Mouse (Mus musculus) layer of hippocampus, postnatal 36 days (tissue): ENCODE results near the gene 6430548M08Rik. TPM values are rescaled to one million over a fixed set of nuclear protein-coding genes. Genes with fewer than 3 reads are reported as not detected.
A peak's percentile ranks its signal among the peaks of the same experiment; 100 is the strongest.

Experiments
- DNase-seq, 2 experiments: peaks; one replicate each; pipeline ENCODE4 v3.0.0; 2022
- total RNA-seq, 2 experiments: library from RNA; stranded (reverse); gene quantifications; 2 replicates each; pipeline ENCODE4 v1.2.3; 2021

The 6430548M08Rik gene
- total RNA-seq, 2 experiments from 2014 or later = 151 to 168 TPM

DNA sequence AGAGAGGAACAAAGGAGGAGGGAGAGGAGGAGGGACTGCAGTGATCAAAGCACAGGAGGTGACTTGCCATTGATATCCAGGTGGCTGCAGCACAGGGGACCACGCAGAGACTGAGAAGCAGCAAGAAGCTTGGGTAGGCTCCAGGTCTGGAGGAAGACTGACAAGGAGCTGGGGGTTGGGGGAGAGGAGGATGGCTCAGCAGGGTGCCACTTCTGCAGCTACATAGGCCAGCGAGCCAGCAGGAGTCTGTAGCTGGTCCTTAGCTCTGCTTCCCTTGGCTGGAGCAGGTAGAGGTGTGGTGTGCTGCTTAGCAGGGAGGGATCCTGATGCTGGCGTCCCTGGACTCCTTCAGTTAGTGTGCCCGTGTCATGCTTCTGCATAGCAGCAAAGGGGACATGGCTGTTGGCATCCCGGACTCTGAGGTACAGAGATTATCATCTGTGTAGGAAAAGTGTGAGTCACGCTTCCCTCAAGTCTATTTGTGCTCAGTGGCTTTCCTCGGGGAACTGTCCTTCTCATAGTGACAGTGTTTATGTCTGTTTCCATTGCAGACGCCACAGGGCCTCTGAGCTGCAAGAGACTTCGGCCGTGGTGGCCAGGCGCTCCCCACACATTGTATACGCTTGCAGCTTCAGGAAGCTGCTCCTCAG lies 30.8 kb downstream of the 6430548M08Rik start:
- DNase-seq = no peak

DNA sequence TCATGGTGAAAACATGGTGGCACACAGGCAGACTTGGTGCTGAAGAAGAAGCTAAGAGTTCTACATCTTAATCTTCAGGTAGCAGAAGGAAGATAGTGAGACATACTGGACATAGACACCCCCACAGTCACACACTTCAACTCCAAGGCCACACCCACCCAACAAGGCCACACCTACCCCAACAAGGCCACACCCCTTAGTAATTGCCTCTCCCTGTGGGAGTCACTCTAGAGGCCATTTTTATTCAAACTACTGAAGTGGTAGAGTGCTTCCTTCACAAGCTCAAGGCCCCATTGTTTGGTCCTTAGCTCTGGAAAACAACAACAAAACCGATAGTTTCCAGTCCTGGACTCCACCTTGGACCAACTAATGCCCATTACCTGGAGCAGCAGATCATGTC lies 32.1 kb downstream of the 6430548M08Rik start:
- no peak for DNase-seq

DNA sequence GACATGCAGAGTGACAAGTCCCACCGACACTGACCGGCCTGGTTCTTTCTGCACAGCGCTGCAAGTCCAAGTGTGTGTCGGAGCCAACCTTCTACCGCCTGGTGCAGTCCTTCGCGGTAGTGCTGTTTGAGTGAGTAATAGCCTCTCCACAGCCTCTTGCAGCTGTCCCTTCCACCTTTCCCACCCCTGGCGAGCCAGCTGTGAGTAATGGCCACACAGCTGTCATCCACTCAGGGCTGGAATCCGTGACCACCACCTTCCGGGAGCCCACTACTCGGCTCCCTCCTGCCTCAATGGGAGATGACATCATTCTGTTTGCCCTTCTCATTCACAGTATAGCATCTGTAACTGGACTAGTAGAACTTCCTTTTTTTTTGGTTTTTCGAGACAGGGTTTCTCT lies 36.1 kb downstream of the 6430548M08Rik start:
- DNase-seq = no peak

DNA sequence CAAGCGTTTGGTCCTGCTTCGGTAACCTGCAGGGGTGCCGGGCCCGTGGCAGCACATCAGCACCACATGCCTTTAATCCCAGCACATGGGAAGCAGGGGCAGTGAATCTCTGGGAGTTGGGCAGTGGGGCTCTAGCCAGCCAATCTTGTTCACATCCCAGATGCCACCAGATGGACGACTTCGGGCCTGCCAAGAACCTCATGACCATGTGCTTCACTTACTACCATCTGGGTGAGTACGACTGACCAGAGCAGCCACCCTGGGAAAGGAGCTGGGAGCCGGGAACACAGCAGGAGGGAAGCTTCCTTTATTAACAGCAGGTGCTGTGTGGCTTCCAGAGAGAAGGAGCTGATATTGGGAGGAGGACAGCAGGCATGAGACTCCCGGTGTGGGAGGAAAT lies 37.2 kb downstream of the 6430548M08Rik start:
- no peak for DNase-seq

DNA sequence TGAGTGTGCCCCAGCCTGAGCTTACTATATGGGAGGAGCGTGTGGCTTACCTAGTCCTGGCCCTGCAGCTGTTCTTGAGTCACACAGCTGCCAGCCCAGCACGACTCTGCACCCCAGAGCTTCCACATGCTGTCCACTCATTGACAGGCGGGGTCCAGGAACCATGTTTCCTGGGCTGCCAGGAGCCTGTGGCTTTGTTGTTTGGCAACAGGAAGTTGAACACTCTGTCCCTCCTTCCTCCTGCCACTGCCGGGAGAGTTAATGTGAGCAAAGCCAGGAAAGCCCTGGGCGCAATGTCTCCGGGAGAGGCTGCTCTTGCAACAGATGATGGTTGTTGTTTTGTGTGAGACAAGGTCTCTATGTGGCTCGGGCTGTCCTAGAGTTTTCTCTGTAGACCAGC lies 38.7 kb downstream of the 6430548M08Rik start:
- no peak for DNase-seq

DNA sequence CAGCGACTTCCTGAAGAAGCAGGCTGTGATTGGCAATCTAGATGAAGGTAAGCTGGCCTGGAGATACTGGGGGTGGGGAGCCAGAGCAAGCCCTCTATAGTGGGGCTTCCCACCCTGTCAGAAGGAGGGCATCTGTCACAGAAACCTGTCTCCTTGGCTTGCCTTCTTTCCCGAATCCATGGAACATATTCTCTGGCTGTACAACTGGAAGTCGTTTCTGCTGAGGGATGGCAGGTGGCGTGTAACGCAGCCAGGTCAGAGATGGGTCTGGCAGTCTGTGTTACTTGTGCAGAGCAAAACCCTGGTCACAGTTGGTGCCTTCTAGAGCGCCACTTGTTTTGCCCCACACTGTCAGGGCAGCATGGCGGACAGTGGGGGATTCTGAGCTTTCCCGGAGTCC lies 46.4 kb downstream of the 6430548M08Rik start:
- DNase-seq = no peak

DNA sequence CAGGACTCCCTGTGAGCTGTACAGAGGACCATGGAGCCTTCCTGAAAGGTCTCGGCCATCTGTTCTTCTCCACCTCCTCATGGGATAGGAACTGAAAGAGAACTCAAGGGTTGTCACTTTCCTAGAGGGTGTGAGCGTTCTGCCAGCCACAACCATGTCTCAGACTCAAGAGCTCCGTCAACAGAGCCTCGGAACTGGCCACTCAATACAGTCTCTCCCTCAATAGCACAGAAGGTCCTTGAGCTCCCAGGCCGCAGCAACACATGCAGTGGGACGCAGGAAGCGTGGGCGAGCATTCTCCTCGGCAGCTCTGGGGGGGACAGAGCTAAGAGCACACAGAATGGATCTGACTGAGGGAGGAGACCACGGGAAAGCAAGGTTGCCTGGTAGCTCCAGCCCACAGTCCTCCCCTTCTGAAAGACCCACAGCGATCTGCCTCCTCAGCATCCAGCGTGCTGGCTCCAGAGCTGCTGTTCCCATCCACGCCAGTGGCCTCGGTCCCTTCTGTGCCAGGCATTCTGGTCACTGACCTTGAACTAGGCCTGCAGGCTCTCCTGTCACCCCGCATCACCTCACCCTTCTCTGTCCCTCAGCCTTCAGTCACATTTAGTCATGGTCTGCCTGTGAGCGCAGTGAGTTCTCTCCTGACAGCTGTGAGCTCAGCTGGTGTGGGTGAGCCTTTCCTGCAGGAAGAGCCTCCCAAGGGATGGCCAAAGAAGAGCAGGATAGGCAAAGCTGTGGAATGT lies 47.9 kb downstream of the 6430548M08Rik start:
- no peak for DNase-seq

DNA sequence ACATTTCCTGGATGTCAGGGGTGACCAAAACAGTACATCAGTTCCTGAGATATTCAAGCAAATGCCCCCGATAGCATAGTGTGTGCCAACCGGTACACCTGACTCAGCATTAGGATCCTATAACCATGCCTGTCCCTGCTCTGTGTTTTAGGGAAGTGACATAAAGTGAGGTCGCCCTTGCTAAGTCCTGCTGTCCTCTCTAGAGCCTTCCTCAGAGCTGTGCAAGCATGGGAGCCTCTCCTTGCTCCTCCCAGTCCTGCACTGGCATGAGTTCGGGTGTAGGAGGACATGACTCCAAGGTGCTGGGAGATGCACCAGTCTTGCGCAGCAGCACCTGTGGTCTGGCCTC lies 48.4 kb downstream of the 6430548M08Rik start:
- DNase-seq = no peak

DNA sequence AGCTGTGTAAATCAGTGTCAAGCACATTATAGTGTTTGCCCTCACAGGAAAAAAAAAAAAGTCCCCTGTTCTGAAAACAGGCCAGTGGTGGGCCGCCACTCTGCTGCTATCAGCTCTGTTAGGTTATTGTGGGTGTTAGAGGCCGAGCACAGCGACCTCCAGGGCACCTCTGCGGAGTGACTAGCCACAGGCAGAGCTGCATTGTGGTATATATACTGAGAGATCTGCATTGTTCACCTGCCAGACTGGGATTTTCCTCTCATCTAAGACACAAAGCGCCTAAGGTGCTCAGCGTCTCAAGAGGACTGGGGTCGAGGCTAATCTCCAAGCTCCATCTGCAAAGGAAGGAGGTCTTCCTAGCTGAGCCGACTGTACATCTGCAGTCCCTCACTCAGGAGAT lies 49.4 kb downstream of the 6430548M08Rik start:
- no peak for DNase-seq

DNA sequence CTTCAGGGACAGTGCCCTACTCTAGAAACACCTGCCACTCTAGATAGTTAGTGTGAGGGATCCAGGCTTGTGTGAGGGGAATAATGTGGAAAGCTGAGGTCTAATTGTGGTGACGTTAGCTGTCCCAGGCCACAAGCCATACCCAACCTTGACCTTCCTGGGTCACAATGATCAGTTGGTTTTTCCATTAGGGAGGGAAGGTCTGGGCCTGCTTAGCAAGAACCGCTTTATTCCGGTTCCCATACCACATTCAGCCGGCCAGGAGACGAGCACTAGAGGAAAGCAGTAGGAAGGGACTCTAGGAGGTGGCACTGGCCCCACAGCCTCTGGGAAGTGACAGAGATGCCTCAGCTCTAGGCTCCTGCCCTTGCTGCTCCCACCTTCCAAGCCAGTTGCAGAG lies 50.1 kb downstream of the 6430548M08Rik start:
- DNase-seq = no peak

DNA sequence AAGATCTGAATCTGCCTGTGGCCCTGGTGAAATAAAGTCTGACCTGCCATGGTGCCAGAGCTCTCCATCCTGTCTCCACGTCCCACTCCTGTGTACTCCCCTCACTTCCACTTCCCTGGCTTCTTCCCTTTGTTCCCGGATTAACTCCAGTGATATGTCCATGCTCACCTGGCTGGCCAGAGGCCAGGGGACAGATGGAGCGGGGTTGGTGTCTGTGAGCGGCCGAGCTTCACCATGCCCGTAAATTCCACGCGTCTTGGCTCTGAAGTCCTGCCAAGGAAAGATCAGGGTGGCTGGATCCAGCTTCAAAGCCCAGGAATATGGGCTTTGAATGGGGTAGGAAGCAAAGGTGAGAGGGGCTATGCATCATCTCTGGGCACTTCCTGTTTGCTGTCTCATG lies 53.2 kb downstream of the 6430548M08Rik start:
- DNase-seq = no peak

DNA sequence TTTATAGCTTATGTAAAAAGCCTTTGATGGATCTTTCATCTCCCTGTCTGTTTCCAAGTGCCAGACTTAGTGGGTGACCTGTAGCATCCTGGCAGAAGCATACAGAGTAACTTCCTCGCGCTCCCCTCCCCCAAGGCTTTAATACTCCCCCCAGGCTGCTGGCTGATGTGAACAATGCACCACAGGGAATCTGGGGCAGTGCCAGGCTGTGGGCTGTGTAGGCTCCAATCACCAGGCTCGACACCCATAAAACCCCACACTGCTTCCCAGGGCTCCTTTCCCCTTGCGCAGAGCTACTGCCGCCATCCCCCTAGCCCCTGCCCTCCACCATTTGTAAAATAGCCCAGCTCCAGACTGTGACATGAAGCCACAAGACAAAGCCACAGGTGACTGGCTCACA lies 53.9 kb downstream of the 6430548M08Rik start:
- peak; percentile 64 to 66 for DNase-seq

DNA sequence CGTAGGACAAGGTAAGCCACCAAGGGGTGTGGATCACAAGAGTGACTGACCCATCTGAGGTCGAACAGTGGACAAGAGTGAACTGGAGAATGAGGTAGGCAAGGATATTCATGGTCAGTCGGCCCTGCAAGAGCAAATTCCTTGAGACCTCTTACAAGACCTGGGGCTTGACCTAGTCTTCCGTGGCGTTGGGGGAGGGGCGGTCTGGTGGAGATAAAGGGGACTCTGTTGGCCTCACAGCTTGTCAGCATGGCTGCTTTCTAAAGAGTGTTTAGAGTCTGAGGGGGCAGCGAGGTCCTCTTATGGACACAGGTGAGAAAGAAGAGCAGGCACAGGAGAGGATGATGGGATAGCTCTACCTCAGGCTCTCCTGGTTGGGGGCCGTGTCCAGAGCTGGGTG lies 55.2 kb downstream of the 6430548M08Rik start:
- DNase-seq = no peak

DNA sequence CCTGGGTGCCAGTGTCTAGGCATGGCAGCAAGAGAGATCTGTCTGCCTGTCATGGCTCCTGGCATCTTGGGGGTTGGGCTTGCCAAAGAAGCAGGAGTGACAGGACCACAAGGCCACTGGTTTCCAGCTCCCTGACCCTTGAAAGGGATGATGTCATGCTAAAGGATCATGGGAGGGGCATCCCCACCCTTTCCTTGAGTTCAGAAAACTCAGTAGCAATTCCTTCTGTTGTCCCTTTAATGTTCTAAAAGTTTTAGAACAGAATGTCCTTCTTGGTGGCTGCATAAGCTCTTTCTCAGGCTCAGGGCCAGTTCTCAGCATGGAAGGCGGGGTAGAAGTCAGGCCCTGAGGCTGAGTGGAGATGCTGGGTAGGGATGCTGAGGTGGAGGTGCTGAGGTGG lies 59.2 kb downstream of the 6430548M08Rik start:
- no peak for DNase-seq

DNA sequence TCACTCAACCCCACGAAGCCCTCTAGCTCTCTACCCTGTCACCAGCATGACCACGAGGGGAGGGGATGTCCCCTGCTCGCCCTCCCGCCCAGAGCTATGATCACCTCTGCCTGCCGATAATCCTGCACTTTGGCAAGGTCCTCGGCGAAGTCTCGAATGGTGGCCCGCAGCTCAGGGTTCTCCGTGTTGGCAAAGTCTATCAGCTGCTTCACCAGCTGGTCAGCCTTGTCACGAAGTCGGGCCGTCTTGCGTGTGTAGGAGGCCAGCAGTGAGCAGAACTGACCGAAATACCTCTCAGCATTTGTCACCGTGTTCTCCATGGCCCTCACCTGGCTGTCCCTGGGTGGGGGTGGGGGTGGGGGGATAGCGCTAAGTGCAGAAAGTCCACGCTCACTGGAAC lies 60.7 kb downstream of the 6430548M08Rik start:
- no peak for DNase-seq

DNA sequence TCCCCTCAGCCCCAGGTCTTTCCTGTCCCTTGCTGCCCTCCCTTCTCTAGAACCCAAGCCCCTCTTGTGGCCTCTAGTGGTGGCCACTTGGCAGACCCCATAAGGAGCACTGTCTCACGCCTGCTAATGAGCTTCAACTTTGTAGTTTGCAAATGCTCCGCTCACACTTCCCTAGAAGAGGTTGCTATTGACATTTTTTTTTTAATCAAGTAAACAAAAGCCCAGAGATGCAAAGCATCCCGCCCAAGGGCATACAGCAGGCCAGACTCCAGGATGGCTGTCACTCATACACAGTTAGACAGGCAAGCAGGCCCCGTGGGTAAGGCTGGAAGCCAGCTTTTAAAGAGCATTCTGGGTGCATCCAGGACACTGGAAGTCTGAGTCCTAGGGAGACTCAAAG lies 62.7 kb downstream of the 6430548M08Rik start:
- no peak for DNase-seq

DNA sequence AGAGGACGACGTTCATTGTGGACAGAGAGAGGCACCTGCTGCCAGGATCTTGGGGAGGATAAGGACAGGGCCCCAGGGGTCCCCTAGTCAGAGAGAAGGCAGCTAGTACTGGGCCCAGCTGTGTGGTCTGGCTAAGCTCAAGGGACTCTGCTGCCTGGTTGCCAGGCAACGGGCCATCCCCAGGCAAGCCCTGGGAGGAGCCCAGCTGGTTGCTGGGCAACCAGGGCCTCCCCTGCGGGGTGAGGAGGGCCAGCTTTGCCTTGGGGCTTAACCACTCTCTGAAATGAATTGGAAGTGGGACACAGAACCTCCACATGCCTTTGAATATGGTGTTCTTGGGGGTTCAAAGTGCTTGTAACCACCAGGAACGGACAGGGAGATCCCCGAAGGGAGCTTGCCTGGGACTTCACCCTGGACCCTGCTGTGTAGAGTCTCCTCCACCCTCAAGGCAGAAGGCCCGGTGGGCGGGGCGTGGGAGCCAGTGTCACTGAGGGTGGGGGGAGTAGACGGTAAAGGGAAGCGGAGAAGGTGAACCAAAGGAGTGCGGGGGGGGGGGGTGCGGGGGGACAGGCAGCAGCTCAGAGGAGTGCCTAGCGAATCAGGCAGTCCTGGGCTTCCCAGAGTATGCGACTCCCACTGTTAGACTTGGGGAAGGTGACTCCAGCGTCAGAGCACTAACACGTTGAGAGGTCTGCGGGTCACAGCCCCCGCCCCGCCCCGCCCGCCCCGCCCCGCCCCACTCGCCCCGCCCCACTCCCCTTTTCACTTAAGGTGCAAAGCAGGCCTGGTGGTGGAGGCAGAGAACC lies 63.6 kb downstream of the 6430548M08Rik start, which contains the start of gene Fam92b:
Gene Fam92b (minus strand): TSS at position 149 of the 806 bp plus-strand sequence.
- peak; percentile 49 to 73 for DNase-seq

DNA sequence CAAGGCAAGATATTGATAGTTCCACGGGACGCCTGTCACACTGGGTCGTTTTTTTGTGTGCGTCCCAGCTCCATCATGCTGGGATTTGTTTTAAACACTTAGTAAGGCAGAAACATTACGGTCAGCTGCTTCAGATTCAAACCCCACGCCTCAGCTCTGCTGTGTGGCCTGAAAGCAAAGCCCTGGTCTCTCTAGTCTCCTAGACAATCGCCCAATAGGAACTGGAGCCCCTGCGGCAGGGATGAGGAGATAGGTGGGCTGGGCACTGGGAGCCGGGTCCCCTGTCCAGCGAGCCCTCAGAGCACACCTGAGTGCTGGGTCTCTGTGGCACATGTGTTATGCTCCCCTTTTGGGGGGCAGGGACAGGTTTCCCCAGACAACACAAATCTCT lies 64.2 kb downstream of the 6430548M08Rik start:
- no peak for DNase-seq

DNA sequence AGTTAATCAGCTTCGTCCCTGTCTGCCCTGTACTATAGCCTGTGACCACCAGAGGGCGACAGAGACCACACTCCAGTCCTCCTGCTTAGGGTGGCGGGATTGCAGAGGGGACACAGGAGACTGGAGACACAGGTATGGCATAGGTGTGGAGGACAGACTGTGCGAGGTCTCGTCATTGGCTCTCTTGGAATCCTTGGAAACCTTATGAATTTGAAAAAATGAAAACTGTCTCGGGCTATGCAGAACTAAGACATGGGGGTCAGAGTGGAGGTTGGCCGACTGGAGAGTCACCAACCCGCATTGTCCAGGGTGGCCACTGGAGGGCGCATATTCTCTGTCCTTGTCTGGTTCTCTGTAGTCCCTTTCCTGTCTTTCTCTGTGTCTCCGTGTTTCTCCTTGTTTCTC lies 65.1 kb downstream of the 6430548M08Rik start:
- peak; percentile 88 to 91 for DNase-seq

DNA sequence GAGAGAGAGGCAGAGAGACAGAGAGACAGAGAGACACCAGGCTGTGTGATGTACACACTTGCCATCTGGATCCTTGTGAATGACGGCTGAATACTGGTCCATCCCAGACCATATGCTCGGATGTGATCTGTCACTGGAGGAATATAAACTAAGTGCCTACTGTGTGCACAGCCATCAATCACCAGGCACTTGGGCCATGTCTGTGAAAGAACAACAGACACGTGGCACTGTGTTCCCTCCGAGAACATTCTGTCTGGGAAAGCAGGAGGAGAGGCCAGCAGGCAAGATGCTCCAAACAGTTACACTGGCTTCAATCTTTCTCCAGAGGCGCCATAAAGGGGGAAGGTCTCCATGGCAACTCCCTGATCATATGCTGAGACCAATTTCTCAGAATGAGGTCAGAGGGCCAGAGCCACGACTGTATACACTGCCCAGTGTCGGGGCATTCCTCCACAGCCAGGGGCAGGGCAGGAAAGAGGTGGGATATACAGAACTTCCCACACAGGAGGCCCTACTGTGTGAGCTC lies 66.6 kb downstream of the 6430548M08Rik start:
- DNase-seq = no peak

DNA sequence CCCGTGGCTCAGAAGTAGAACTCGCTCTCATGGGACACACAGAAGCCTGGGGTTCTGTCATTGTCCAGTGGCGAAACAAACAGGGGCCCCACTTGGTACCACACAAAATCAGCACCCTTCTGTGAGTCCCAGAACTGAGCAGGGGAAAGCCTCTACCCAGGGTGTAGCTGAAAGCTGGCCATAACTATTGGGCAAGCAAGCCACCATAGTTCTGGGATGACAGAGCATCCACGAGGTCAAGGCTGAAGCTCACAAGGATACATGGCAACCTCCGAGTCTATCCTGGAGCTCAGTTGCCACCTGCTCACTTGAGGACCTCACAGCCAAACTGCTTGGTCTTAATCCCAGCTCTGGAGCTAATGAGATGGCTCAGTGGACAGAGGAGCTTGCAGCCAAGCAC lies 67.3 kb downstream of the 6430548M08Rik start:
- DNase-seq = no peak

DNA sequence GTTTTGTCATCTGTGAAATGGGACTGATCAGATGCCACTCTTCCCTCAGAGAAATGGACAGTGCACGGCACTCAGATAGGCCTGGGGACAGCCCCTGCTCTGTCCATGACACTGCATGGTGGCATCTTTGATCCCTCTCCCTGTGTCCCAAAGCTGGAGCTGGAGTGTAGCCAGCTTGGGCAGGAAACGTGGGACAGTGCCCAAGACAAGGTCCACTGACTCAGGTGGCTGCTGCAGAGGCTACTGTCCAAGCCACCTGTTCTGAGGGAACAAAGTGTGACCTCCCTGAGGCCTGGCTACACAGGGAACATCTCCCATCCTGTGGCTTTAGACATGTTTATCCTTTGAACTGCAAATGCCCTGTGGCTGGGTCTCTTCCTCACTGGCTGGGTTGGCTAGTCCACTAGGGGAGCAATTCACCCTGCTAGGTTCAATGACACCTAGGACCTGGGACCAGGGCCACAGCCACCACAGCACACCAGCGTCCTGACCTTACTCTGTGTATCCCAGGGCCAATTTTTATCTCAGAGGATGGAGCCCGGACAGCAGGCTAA lies 68.0 kb downstream of the 6430548M08Rik start:
- DNase-seq = no peak

DNA sequence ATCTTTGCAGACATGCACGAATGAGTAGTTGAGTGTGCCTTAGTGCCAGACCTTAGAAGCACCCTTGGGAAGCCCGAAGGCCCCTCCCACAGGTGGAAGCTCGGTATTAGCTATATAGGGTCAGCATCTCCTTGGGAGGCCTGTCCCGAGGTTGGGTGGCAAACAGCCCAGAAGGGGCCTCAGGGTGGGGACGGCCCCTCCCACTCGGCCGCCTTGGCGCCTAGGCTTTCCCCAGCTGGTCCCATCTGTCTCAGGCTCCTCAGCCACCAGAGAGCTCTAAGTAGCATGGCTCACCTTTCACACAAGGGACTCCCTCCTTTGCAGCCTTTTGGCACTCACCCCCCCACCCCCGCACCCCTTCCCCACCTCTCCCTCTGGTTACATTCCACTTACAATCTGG lies 70.4 kb downstream of the 6430548M08Rik start:
- DNase-seq = no peak
